Mouse (Mus musculus) mature B cell (primary cell): ENCODE data around the gene Tox2.

Source experiments
- in situ Hi-C: fragments of 300-500 bp; cut with MboI; formaldehyde crosslinking; loops from 2 replicates; pipeline ENCODE4 v1.14.3; 2019

Tox2 gene

GRCm38 (mm10) chr2:163318777-163319176, 115.9 kb downstream of the Tox2 start:
- in situ Hi-C loops, result no loop called here

GRCm38 (mm10) chr2:163323163-163323562, 120.2 kb downstream of the Tox2 start:
- in situ Hi-C loops, result no loop called here

DNA sequence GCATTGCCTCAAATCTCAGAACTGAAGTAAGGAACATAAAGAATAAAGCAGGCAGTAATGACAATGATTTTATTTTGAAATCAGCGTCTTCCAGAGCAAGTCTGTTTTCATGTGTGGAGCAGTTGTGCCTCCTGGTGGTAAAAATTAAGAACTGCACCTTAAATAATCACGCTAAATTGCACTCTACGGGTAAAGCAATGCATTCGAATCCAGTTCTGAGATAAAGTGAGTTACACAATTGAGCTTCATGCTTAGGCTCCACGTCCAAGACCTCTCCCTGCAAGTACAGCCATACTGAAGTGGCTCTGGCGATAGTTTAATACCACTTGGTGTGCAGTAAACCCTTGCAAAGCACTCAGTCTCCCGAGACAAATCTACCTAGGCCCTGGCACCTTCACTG, 127.8 kb downstream of the Tox2 start:
- in situ Hi-C loops, result loop anchor here (25.0 kb wide), 1 partner anchor 418 kb away; no protein-coding TSS in a partner anchor

DNA sequence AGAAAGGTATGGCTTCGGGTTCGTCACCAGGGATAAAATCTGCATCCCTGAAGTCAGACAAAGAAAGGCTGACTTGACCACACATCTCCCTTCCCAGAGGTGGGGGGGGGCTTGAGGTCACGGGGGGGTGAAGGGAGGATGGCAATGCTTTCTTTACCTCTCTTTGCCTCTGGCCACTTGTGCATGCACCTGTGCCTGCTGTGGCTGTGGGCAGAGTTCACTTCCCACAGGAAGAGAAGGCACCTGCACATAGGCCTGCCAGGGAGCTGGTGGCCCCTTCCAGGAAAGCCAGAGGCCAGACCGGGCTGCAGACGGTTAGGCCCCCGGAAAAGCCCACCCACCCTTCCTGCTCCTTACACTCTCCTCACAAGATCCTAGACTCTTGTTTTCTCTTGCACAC, 128.5 kb downstream of the Tox2 start:
- in situ Hi-C loops, result loop anchor here (25.0 kb wide), 1 partner anchor 419 kb away; no protein-coding TSS in a partner anchor

DNA sequence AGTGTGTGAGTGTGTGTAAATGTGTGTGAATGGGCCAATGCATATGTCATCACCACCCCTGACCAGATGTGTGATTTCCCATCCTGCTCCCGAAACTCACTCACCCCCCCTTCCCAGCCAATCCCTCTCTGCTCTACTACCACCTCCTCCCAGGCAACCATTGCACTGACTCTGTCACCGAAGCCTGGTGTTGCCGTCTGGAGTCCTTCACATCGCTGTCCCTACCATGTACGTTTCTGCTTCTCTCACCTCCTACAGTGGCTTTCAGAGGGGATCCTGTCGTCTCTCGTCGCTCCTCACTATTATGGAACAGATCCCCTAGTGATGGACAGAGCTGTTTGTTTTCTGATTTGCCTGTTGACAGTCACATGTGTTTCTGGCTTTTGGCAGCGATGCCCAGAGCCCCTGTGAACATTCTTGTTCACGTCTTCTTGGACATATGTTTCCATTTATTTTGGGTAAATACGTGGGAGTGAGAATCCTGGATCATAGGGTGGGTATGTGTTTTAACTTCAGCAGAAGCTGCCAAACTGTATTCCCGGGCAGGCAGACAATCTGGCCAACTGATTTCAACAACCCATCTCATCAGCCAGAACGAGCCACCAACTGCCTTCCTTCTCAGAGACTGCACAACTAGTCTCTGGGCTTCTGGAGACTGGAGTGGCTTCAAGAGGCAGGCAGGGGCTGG, 129.6 kb downstream of the Tox2 start:
- in situ Hi-C loops, result loop anchor here (25.0 kb wide), 1 partner anchor 420 kb away; no protein-coding TSS in a partner anchor

GRCm38 (mm10) chr2:163340263-163340662, 137.3 kb downstream of the Tox2 start:
- in situ Hi-C loops, result loop anchor here (25.0 kb wide), 1 partner anchor 428 kb away; no protein-coding TSS in a partner anchor

- in situ Hi-C loops, result loop anchor here (25.0 kb wide), 1 partner anchor 431 kb away; no protein-coding TSS in a partner anchor
These were observed 140.7 kb downstream of the Tox2 start for GRCm38 (mm10) chr2:163343671-163344070.

- in situ Hi-C loops, result loop anchor here (25.0 kb wide), 1 partner anchor 433 kb away; no protein-coding TSS in a partner anchor
These were observed 142.2 kb downstream of the Tox2 start for GRCm38 (mm10) chr2:163344976-163345660.

- in situ Hi-C loops, result loop anchor here (25.0 kb wide), 1 partner anchor 434 kb away; no protein-coding TSS in a partner anchor
These were observed 143.6 kb downstream of the Tox2 start for GRCm38 (mm10) chr2:163346497-163346896.

DNA sequence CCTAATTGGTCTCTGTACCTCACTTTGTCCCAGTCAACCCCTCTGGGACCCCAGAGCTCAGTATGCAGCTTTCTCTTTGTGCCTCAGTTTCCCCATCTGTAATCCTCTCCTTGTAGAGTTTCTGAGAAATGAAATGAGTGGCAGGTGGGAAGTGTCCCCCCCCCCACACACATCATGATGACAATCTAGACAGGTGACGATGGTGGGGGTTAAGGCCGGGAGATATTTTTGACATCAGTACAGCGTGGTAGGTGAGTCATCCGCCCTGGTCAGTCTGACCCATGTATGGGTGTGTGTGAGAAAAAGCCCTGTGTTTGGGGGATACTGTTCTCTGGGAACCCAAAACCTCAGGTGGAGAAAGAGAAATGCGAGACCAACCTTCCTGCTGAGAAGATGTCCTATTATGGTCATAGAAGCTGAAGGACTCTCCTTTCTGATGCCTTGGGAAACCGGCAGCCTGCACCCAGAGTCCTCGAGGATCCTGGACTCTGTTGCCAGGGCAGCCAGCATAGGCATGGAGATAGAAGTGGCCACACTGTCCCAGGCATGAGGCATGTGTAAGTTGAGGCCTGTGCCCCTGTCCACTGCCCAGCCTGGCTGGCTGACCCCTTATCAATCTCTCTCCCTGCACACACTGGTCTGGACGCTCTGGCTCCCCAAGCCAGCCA, 144.7 kb downstream of the Tox2 start:
- in situ Hi-C loops, result loop anchor here (25.0 kb wide), 1 partner anchor 435 kb away; no protein-coding TSS in a partner anchor

GRCm38 (mm10) chr2:163348677-163349076, 145.8 kb downstream of the Tox2 start:
- in situ Hi-C loops, result loop anchor here (25.0 kb wide), 1 partner anchor 436 kb away; no protein-coding TSS in a partner anchor

DNA sequence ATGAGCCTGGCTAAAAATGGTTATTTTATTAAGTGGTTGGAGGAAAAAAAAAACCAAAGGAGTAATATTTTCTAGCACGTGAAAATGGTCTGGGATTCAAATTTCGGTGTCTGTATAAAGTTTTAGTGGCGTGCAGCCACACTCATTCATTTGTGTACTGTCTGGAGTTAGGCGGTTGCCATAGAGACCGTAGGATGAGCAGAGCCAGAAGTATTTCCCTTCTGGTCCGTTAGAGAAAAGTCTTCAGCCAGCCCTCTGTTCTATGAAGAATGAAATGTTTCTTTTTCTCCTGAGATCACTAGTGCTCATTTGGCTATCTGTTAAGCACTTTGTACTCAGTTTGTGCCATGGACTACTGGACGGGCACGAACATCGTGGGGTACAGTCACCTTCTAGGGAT, 146.5 kb downstream of the Tox2 start:
- in situ Hi-C loops, result loop anchor here (25.0 kb wide), 1 partner anchor 437 kb away; no protein-coding TSS in a partner anchor

DNA sequence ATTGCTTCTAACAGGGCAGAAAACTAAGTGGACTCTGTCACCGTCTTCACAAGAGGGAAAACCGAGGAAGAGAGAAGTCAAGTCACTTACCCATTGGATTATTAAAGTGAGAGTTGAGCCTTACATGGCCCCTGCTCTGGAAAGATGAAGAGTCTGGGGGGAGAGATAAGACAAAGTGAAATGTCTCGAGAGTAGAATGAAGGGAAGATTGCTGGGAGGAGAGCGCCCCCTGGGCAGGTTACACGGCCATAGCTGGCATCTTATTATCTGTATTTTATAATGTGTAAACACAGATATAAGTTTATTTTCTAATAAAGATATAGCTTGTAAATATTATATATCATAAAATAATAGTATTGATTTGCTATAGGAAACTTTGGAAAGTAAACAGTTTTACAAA, 147.5 kb downstream of the Tox2 start:
- in situ Hi-C loops, result no loop called here

DNA sequence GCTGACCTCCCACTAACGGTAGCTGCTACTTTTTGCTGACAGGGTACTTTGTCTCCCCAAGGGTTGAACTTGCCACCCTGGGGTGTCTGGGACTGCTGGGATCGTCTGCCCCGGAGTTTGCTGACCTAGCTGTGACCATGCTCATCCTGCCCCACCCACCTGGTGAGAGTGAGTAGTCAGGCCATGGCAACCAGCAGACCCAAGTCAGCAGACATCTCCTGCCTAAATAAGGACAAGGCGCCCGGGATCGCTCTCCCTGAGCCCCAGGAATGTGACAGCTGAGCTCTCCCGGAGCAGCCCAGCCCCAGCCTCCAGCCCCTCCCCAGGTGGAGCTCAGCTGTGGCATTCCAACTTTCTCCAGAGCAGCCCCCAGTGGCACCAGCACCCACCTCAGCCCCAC, 150.8 kb downstream of the Tox2 start:
- in situ Hi-C loops, result no loop called here

GRCm38 (mm10) chr2:163355666-163356065, 152.7 kb downstream of the Tox2 start:
- in situ Hi-C loops, result no loop called here

DNA sequence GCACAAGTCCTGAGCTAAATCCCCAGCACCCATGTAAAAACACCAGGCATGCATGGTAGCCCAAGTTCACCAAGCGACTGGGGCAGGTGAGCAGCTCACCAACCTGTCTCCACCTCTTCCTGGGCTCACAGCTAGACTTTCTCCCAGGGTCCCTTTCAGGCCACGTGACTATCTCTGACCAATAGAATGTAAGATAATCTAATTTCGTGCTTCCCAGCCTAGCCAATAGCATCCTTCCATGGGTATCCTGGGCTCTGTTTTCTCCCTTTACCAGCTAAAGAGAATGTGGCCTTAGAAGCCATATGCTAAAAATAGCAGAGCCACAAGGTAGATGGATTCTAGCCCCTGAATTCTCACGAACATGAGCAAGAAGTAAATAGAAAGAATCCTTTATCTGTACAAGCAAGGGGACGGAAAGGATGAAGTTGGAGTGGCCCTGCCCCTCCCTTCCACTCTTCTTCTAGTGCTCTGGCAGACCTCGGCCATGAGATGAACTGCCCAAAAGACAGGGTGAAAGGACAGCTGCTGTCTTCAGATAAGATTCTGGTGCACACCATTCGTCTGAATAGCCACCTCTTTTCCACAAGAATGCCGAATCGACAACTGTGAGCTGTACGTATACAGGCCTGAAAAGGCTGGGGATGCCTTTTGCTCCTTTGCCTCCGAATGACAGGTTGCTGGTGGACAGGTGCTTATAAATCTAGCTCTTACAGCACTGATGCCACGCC, 153.4 kb downstream of the Tox2 start:
- in situ Hi-C loops, result no loop called here

- in situ Hi-C loops, result no loop called here
These were observed 155.7 kb downstream of the Tox2 start for GRCm38 (mm10) chr2:163358662-163359061.

GRCm38 (mm10) chr2:163359253-163359652, 156.3 kb downstream of the Tox2 start:
- in situ Hi-C loops, result no loop called here

GRCm38 (mm10) chr2:163360858-163361623, 158.1 kb downstream of the Tox2 start:
- in situ Hi-C loops, result no loop called here
